Mouse (Mus musculus) E14TG2a.4 (cell line): ENCODE results near the gene Wdr90.

Experiments used
- H3K27me3 ChIP-seq: 2 replicates; pipeline ENCODE4 v1.6.1; 2014; ENCODE audit warnings: low read length, control low read depth; ENCODE audit not compliant: insufficient read depth
- H3K36me3 ChIP-seq: 2 replicates; pipeline ENCODE4 v1.6.1; 2014; ENCODE audit warnings: low read length, control low read depth; ENCODE audit not compliant: insufficient read depth
- H3K4me1 ChIP-seq: replicated peaks from 2 replicates; pipeline ENCODE4 v1.6.1; 2014; ENCODE audit warnings: low read depth, low read length, control low read depth
- H3K4me3 ChIP-seq: replicated peaks from 2 replicates; pipeline ENCODE4 v1.5.1; 2014; ENCODE audit warnings: mild to moderate bottlenecking, low read length
- H3K9me3 ChIP-seq: 2 replicates; pipeline ENCODE4 v1.6.1; 2014; ENCODE audit warnings: low read length, control low read depth
- CTCF ChIP-seq: conservative IDR thresholded peaks from 2 replicates; pipeline ENCODE4 v1.5.1; 2014; ENCODE audit warnings: low read length
- NANOG ChIP-seq: IDR thresholded peaks from 2 replicates; pipeline ENCODE4 v1.6.1; 2014; ENCODE audit warnings: borderline replicate concordance, low read length, mixed read lengths
- POU5F1 ChIP-seq: IDR thresholded peaks from 2 replicates; pipeline ENCODE4 v1.6.1; 2014; ENCODE audit warnings: low read length, borderline replicate concordance

The Wdr90 gene

DNA sequence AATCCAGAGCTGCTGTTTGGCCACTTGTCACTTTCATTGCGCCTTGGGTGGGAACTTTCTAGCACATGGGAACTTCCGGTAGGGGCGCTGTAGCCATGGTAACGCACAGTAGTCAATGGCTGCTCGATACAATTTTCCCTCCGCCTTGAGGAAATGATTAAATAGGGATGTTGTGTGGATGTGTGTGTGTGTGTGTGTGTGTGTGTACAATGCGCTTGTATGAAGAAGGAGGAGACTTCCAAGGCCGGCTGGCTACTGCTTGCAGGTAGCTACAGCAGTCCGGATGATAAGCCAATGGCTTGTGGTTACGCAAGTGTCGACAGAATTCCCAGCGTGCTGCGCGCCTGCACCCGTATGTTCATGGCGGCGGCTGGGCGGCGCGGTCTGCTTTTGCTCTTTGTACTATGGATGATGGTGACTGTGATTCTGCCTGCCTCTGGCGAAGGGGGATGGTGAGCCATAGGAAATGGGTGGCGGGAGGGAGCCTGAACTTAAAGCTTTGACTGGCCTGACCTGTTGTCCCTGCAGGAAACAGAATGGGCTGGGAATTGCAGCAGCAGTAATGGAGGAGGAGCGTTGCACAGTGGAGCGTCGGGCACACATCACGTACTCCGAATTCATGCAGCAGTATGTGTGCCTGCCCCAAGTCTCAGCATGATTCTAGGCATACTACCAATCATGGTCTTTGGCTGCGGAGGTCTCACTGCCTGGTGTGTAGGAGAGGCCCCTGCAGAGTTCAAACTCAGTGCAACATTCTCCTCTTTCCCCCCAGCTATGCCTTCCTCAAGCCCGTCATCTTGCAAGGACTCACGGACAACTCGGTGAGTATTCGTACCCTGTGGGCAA lies 32.4 kb downstream of the Wdr90 start, which contains the start of gene Jmjd8:
TSS of gene Jmjd8 (plus strand) at position 156 of the 846 bp plus-strand sequence.
- Histone ChIP-seq H3K9me3 (no peaks in the 10 kb centered on the region), H3K4me1 (peaks cover 86% of the 10 kb centered on the region), H3K36me3 (peaks cover 66% of the 10 kb centered on the region), H3K4me3 (peak within 1 kb of the TSS; percentile 95), H3K27me3 (no peaks in the 10 kb centered on the region)
- TF ChIP-seq CTCF = peak; percentile 27
- TF ChIP-seq POU5F1 = no peak
- no peak for TF ChIP-seq NANOG

DNA sequence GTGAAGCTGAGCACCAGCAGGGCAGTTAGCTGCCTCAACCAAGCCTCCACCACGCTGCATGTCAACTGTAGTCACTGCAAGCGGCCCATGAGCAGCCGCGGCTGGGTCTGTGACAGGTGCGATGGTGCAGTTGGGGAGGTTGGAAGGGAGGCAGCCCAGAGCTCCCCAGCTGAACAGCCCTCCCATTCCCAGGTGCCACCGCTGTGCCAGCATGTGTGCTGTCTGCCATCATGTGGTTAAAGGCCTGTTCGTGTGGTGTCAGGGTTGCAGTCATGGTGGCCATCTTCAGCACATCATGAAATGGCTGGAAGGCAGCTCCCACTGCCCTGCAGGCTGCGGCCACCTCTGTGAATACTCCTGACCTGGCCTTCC lies 33.1 kb downstream of the Wdr90 start:
- H3K27me3 ChIP-seq = no peaks in the 10 kb centered on the region
- H3K4me3 ChIP-seq = peak overlapping the region; percentile 95
- TF ChIP-seq NANOG (no peak), POU5F1 (no peak), CTCF (no peak)
- H3K9me3 ChIP-seq = no peaks in the 10 kb centered on the region
- H3K4me1 ChIP-seq = peaks cover 83% of the 10 kb centered on the region
- peaks cover 65% of the 10 kb centered on the region for H3K36me3 ChIP-seq

DNA sequence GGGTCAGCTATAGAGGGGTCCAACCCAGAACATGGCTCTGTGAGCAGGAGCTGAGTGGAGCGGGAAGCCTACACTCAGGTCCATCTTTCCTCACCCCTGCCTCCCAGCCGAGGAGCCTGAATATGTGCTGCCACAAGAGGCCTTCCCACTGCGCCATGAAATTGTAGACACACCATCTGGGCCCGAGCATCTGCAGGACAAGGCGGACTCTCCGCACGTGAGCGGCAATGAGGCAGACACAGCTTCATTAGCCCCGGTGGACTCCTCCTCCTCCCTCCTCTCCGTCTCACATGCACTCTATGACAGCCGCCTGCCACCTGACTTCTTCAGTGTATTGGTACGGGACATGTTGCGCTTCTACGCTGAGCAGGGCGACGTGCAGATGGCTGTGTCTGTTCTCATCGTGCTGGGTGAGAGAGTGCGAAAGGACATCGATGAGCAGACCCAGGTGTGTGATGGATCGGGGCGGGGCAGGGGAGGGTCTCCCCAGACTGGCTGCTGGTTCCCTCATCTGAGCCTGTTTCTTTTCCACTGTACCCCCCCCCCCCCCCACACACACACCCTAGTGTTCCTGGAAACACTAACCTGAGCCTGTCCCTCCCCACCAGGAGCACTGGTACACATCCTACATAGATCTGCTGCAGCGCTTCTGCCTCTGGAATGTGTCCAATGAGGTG lies 33.6 kb downstream of the Wdr90 start:
- Histone ChIP-seq H3K36me3 (peaks cover 65% of the 10 kb centered on the region), H3K27me3 (no peaks in the 10 kb centered on the region), H3K4me1 (peaks cover 86% of the 10 kb centered on the region), H3K9me3 (no peaks in the 10 kb centered on the region), H3K4me3 (peak overlapping the region; percentile 95)
- TF ChIP-seq NANOG = no peak
- no peak for TF ChIP-seq CTCF
- no peak for TF ChIP-seq POU5F1

DNA sequence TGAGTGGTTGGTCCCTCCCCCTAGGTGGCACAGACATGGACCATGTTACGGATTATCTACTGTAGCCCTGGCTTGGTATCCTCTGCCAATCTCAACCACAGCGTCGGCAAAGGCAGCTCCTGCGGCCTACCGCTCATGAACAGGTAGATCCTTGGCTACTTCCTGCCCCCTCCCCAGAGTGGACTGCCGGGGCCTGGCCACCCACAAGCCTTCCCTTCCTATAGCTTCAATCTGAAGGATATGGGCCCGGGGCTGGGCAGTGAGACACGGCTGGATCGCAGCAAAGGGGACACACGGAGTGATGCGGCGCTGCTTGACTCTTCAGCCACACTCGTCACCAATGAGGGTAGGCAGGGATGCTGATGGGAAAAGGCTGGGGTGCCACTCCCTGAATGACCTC lies 34.3 kb downstream of the Wdr90 start:
- Histone ChIP-seq H3K9me3 (no peaks in the 10 kb centered on the region), H3K4me1 (peaks cover 85% of the 10 kb centered on the region)
- TF ChIP-seq NANOG (no peak), CTCF (no peak), POU5F1 (no peak)

DNA sequence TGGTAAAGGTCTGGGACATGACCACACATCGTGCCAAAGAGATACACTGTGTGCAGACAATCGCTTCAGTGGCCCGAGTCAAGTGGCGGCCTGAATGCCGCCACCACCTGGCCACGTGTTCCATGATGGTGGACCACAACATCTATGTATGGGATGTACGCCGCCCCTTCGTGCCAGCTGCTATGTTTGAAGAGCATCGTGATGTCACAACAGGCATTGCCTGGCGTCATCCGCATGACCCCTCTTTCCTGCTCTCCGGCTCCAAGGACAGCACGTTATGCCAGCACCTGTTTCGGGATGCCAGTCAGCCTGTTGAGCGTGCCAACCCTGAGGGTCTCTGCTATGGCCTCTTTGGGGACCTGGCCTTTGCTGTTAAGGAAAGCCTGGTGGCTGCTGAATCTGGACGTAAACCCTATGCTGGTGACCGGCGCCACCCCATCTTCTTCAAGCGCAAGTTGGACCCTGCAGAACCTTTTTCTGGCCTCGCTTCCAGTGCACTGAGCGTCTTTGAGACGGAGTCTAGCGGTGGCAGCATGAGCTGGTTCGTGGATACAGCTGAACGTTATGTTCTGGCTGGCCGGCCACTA lies 35.2 kb downstream of the Wdr90 start:
- H3K4me1 ChIP-seq = peaks cover 76% of the 10 kb centered on the region
- no peaks in the 10 kb centered on the region for H3K27me3 ChIP-seq
- peak overlapping the region; percentile 55 for H3K4me3 ChIP-seq
- H3K9me3 ChIP-seq = no peaks in the 10 kb centered on the region
- H3K36me3 ChIP-seq = peaks cover 55% of the 10 kb centered on the region
- TF ChIP-seq POU5F1 (no peak), CTCF (no peak), NANOG (no peak)

More for the DNA sequence above, 34.3 kb downstream of the Wdr90 start:
- peaks cover 65% of the 10 kb centered on the region for H3K36me3 ChIP-seq
- H3K4me3 ChIP-seq = 0 out of 2 replicates have a peak overlapping the region, but pooled peaks have one; percentile 95
- H3K27me3 ChIP-seq = no peaks in the 10 kb centered on the region

DNA sequence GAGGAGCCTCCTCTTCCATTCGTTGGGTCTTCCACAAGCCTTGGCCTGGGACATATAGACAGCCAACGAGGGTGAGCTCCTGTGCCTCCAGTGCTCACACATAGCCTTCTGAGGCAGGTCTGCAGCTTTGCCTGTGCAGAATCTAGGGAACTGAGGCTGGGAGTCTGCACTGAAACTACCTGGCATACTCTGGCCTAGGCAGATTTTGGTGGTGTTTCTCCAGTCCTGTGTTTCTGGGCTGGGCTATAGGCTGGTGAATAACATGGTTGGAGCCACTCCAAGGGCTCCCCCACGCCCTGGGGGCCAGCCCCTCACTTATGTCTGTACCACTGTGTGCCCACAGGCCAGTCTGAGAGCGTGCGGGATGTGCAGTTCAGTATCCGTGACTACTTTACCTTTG lies 36.0 kb downstream of the Wdr90 start:
- peak overlapping the region; percentile 55 for H3K4me3 ChIP-seq
- TF ChIP-seq NANOG (no peak), POU5F1 (no peak), CTCF (no peak)
- H3K9me3 ChIP-seq = no peaks in the 10 kb centered on the region
- no peaks in the 10 kb centered on the region for H3K27me3 ChIP-seq
- peaks cover 48% of the 10 kb centered on the region for H3K36me3 ChIP-seq
- peaks cover 68% of the 10 kb centered on the region for H3K4me1 ChIP-seq

DNA sequence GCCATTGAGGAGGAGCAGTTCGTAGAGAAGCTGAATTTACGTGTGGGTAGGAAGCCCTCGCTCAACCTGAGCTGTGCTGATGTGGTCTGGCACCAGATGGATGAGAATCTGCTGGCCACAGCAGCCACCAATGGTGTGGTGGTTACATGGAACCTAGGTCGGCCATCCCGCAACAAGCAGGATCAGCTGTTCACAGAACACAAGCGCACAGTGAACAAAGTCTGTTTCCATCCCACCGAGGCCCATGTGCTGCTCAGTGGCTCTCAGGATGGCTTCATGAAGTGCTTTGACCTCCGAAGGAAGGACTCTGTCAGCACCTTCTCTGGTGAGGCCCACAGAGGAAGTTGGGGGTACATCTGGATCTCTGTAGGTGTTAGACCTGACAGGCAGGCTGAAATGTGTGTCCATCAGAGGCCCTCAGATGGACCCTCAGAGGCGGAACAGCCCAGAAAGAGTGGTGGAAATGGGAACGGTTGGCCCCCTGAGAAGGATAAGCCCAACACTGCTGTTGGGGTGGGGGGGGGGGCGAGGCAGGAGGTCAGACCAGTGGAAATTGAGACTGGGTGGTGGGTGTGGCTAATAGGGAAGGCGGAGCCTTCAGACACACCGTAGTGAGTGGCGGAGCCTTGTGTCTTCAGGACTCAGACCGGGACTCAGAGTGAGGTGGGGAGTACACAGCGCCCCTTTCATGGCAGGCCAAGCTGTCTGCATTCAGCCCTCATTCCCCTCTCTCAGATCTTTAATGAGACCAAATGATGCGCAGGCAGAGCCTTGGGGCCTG lies 36.7 kb downstream of the Wdr90 start:
- H3K9me3 ChIP-seq = no peaks in the 10 kb centered on the region
- peaks cover 40% of the 10 kb centered on the region for H3K36me3 ChIP-seq
- peaks cover 68% of the 10 kb centered on the region for H3K4me1 ChIP-seq
- H3K27me3 ChIP-seq = no peaks in the 10 kb centered on the region
- TF ChIP-seq CTCF = no peak
- no peak for TF ChIP-seq POU5F1
- TF ChIP-seq NANOG = no peak
- H3K4me3 ChIP-seq = peak overlapping the region; percentile 93

DNA sequence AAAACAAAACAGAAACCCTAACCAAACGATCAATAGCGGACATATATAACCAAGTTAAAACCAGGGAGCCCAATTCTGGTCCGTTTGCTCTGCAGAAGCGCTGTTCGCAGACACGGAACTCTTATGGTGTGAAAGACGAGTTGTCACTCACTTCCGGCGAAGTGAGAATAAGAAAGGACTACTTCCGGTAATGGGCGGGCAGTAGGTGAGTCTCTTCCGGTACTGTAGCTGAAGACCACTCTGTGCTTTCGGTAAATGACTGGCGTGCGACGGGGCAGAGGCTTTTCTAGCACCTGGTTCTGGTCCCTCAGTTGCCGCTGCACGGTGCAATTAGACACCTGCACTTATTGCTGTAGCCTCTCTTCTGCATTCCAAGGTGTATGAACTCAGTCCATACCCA lies 37.8 kb downstream of the Wdr90 start, which contains the start of gene Wdr24:
TSS of gene Wdr24 (plus strand) at position 176 of the 400 bp plus-strand sequence.
- H3K27me3 ChIP-seq = peaks cover 9% of the 10 kb centered on the region
- H3K36me3 ChIP-seq = peaks cover 37% of the 10 kb centered on the region
- H3K4me1 ChIP-seq = peaks cover 70% of the 10 kb centered on the region
- peak within 1 kb of the TSS; percentile 93 for H3K4me3 ChIP-seq
- no peaks in the 10 kb centered on the region for H3K9me3 ChIP-seq
- TF ChIP-seq NANOG (no peak), POU5F1 (no peak), CTCF (no peak)
